Mouse (Mus musculus): Measurements from ENCODE around the gene Emp1. TPM values are rescaled to one million over a fixed set of nuclear protein-coding genes. Genes with fewer than 3 reads are reported as not detected.
A peak's percentile ranks its signal among the peaks of the same experiment; 100 is the strongest.

Gene Emp1
- polyA plus RNA-seq, 1 experiment from 2014 or later = 19.4 TPM

DNA sequence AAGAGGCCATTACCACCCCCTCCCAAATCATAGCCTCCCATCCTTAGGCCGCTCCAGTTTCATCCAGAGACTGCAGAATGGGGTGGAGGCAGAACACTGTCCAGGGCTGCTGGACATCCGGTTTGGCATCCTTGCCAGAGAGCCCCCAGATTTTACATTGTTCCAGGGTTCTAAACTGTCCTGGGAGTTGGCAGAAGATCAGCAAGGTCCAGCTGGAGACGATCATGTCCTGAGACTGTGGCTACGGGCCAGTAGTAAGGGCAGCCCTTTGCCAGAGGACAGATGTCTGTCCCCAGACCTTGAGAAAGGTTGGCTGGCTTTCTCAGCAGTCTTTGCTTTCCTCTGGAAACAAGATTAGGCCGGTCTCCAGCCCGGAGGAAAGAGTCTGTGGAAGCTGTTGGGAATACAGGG is 2.6 kb downstream of the Emp1 start:
- Histone ChIP-seq H3K9ac (no peak overlapping the region), H3K9me3 (replicated peaks) (no peaks in the 10 kb centered on the region), H3K4me3 (no peak overlapping the region), H3K4me1 (peaks cover 10% of the 10 kb centered on the region), H3K27me3 (no peaks in the 10 kb centered on the region), H3K27ac (peak overlapping the region; percentile 18; the same call in 1 of the 2 replicates), H3K4me2 (replicated peaks) (0 out of 2 replicates have a peak overlapping the region, but pooled peaks have one; percentile 12), H3K36me3 (no peaks in the 10 kb centered on the region)
- WGBS = 80% methylated on average over 6 of the region's 6 CpGs
- ATAC-seq (ENCODE audit: low FRiP score) = no peak

DNA sequence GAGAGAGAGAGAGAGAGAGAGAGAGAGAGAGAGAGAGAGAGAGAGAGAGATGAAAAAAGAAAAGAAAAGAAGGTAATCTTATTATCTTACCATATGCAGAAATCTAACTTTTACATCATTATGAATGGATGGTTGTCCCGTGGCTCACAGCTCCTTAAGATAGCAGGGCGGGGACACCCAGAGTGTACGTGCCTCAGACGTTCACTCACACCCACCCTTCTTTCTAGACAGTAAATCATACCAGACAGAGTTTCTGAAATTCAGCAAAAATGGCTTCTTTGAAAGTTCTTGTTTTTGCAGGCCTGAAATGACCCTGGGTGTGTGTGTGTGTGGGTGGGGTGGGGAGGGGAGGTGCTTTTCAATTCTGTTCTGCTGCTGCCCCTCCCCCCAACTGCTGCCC is 3.3 kb downstream of the Emp1 start:
- H3K4me1 ChIP-seq = peaks cover 10% of the 10 kb centered on the region
- WGBS = 78% methylated on average over 4 of the region's 4 CpGs
- H3K27ac ChIP-seq = no peak overlapping the region
- ATAC-seq (ENCODE audit: low FRiP score) = no peak
- H3K27me3 ChIP-seq = 0 out of 2 replicates have a peak, but pooled peaks cover under 1% of the 10 kb centered on the region
- H3K4me3 ChIP-seq = no peak overlapping the region
- no peak overlapping the region for H3K9ac ChIP-seq
- H3K4me2 ChIP-seq (replicated peaks) = no peak overlapping the region
- no peaks in the 10 kb centered on the region for H3K9me3 ChIP-seq (replicated peaks)
- no peaks in the 10 kb centered on the region for H3K36me3 ChIP-seq

DNA sequence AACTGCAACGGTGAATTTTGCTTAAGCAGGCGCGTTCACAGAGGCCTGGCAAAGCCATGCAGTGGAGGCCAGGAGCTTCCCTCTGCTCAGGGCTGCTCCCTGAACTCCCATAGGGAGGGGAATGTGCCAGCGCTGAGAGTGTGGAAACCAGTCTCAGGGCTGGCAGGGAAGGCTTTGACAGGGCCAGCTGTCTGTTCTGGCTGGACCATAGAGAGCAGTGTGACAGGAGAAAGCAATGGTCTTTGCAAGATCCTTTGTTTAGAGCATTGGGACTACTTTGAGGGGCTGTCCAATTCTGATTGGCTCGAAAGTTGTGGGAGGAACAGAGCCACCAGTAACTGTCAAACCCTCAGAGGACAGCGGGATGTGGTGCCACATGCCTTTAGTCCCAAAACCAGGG is 5.9 kb downstream of the Emp1 start:
- H3K9ac ChIP-seq = no peak overlapping the region
- H3K9me3 ChIP-seq (replicated peaks) = no peaks in the 10 kb centered on the region
- no peak overlapping the region for H3K4me3 ChIP-seq
- H3K4me1 ChIP-seq = peaks cover 5% of the 10 kb centered on the region
- no peaks in the 10 kb centered on the region for H3K36me3 ChIP-seq
- peak; percentile 73 for ATAC-seq (ENCODE audit: low FRiP score)
- H3K4me2 ChIP-seq (replicated peaks) = no peak overlapping the region
- no peak overlapping the region for H3K27ac ChIP-seq
- H3K27me3 ChIP-seq = 0 out of 2 replicates have a peak, but pooled peaks cover 2% of the 10 kb centered on the region
- 43% methylated on average over 6 of the region's 6 CpGs for WGBS

DNA sequence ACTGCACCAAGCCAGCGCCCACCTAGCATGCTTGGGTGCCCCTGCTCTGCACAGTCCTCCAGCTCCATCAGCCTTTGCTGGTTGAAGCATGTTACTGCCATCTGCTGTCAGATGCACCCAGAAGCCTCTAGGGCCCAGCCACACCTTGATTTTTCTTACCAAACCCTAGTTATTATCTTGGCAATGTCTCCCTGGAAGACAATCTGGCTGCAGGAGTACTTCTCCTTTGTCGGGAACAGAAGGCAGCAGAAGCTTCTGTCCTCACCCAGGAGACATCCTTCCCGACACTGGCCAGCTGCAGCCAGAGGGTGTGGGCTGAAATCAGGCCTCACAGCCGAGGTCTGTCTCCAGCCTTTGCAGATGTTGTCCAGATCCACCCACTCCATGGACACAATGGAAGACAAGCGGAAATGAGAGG is 7.2 kb downstream of the Emp1 start:
- Histone ChIP-seq H3K36me3 (no peaks in the 10 kb centered on the region), H3K9ac (no peak overlapping the region), H3K27ac (peak overlapping the region; percentile 24; the same call in 1 of the 2 replicates), H3K27me3 (0 out of 2 replicates have a peak, but pooled peaks cover 2% of the 10 kb centered on the region), H3K4me3 (no peak overlapping the region), H3K4me2 (replicated peaks) (no peak overlapping the region), H3K9me3 (replicated peaks) (no peaks in the 10 kb centered on the region), H3K4me1 (peaks cover 5% of the 10 kb centered on the region)
- ATAC-seq (ENCODE audit: low FRiP score) = peak; percentile 47; the same call in 1 of the 2 replicates
- 56% methylated on average over 5 of the region's 5 CpGs for WGBS

DNA sequence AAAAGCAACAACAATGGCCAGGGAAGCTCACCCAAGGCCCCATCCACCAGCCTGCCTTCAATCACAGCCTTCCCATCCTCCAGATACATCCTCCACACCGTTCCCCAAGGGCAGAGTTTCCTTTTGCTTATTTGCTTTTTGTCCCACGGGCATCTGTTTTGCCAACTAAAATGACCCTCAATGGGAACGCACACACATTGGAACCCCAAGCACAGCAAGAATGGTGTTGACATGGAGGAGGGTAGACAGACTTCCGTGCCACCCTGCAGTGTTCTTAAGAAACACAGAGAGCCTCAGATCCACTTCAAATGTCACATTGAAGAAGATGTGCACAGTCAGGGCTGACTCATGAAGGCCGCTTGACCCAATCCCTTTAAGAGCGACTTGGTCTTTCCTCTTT is 8.6 kb downstream of the Emp1 start:
- Histone ChIP-seq H3K36me3 (no peaks in the 10 kb centered on the region), H3K27ac (no peak overlapping the region), H3K9ac (no peak overlapping the region), H3K9me3 (replicated peaks) (no peaks in the 10 kb centered on the region), H3K4me1 (peaks cover 7% of the 10 kb centered on the region), H3K27me3 (0 out of 2 replicates have a peak, but pooled peaks cover 2% of the 10 kb centered on the region), H3K4me2 (replicated peaks) (no peak overlapping the region), H3K4me3 (no peak overlapping the region)
- WGBS = 69% methylated on average over 6 of the region's 6 CpGs
- no peak for ATAC-seq (ENCODE audit: low FRiP score)

DNA sequence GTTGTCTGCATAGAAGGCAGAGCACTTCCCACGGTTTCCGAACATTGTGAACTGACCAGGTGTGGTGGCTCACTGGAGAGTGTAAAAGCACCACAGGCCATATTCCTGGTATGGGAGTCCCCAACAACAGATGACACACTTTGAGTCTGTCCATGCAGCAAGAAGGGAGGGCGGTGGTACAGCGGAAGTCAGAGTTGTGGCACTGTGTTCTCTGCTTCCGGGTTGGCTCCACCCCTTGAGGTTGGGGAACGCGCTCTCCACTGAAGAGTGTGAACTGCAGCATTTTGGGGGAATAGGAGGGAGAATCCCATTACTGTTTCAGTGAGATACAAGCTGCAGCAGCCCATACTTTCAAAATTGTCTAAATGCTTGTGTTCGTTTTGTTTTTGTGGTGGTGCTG is 11.0 kb downstream of the Emp1 start:
- 0 out of 2 replicates have a peak, but pooled peaks cover 2% of the 10 kb centered on the region for H3K27me3 ChIP-seq
- H3K4me2 ChIP-seq (replicated peaks) = no peak overlapping the region
- no peak overlapping the region for H3K27ac ChIP-seq
- WGBS = 89% methylated on average over 8 of the region's 8 CpGs
- H3K4me1 ChIP-seq = peaks cover 12% of the 10 kb centered on the region
- no peaks in the 10 kb centered on the region for H3K36me3 ChIP-seq
- ATAC-seq (ENCODE audit: low FRiP score) = no peak
- no peaks in the 10 kb centered on the region for H3K9me3 ChIP-seq (replicated peaks)
- H3K4me3 ChIP-seq = no peak overlapping the region
- no peak overlapping the region for H3K9ac ChIP-seq

DNA sequence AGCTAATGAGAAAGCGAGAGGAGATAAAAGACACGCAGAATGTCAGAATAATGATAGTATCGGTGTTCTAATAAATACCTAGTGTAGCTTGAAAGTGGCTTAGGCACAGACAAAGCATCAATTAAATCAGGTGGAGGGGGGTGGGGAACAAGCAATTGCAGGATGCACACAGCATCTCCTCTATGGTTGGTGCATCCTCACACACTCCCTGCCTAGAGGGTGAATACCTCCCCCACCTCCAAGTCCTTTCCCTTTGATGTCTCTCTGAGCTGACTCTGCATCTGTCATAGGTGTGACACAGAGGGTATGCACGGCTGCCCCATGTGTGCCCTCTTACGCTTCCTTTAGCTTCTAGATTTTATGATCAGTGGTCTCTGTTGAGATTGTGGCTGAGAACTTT is 13.5 kb downstream of the Emp1 start:
- Histone ChIP-seq H3K36me3 (no peaks in the 10 kb centered on the region), H3K4me2 (replicated peaks) (no peak overlapping the region), H3K4me3 (no peak overlapping the region), H3K9me3 (replicated peaks) (no peaks in the 10 kb centered on the region), H3K9ac (no peak overlapping the region), H3K27ac (no peak overlapping the region), H3K27me3 (no peaks in the 10 kb centered on the region), H3K4me1 (peaks cover 12% of the 10 kb centered on the region)
- ATAC-seq (ENCODE audit: low FRiP score) = peak; percentile 35; the same call in 1 of the 2 replicates
- 48% methylated on average over 5 of the region's 5 CpGs for WGBS

DNA sequence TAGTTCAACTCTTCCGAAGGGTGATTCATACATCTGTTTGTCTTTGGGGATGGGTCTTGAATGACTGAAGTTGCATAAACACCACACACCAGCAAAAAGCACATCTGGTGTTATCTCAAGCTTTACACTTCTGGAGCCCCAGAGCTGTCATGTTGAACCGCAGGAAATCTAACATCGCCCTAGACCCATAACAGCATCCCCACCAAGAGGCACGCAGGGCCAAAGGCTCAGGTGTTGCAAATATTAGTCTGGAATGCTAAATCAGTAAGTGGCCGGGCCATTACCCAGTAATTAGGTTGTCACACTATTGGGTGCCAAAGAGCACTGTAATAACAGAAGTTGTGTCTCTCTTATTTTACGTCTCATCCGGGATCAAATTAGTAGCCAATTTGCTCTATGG is 13.9 kb downstream of the Emp1 start:
- 56% methylated on average over 7 of the region's 7 CpGs for WGBS
- Histone ChIP-seq H3K4me3 (no peak overlapping the region), H3K4me2 (replicated peaks) (no peak overlapping the region), H3K9me3 (replicated peaks) (no peaks in the 10 kb centered on the region), H3K4me1 (peaks cover 12% of the 10 kb centered on the region), H3K27me3 (no peaks in the 10 kb centered on the region), H3K9ac (no peak overlapping the region), H3K27ac (no peak overlapping the region), H3K36me3 (no peaks in the 10 kb centered on the region)
- peak; percentile 46; the same call in 1 of the 2 replicates for ATAC-seq (ENCODE audit: low FRiP score)

DNA sequence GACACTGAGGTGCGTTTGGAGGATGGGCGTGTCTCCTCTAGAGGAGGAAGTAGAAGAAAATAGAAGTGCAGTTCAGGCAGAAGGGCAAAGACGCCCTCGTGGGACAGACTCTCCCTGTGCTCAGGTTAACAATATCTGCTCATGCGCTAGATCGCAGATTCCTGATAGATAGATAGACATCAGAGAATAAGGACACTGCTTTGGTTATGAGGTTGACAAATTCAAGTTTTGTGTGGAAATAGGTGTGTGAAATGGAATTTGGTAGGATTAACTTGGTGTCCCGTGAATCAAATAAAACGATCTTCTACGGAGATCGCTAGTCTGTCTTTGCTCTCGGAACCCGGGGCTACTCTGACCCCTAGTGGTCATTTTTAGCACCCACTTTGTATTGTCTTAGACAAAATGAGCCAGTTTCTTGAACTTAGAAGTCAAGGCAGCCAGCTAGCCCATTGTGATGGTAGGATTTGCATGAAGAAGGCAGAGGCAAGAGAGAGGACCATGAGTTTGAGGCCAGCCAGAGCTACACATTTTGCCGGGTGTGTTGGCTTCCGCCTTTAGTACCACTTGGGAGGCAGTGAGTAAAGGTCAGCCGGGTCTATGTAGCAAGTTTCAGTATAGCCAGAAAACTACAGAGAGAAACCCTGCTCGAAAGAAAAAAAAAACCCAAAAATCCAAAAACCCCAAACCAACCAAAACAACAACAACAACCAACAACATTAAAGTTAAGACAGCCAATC is 15.4 kb downstream of the Emp1 start:
- Histone ChIP-seq H3K9ac (no peak overlapping the region), H3K36me3 (no peaks in the 10 kb centered on the region), H3K9me3 (replicated peaks) (no peaks in the 10 kb centered on the region), H3K27me3 (no peaks in the 10 kb centered on the region), H3K4me3 (0 out of 2 replicates have a peak overlapping the region, but pooled peaks have one; percentile 15), H3K4me1 (peaks cover 12% of the 10 kb centered on the region), H3K27ac (no peak overlapping the region), H3K4me2 (replicated peaks) (peak overlapping the region; percentile 45)
- no peak; the same call in 1 of the 2 replicates for ATAC-seq (ENCODE audit: low FRiP score)
- 22% methylated on average over 16 of the region's 16 CpGs for WGBS

DNA sequence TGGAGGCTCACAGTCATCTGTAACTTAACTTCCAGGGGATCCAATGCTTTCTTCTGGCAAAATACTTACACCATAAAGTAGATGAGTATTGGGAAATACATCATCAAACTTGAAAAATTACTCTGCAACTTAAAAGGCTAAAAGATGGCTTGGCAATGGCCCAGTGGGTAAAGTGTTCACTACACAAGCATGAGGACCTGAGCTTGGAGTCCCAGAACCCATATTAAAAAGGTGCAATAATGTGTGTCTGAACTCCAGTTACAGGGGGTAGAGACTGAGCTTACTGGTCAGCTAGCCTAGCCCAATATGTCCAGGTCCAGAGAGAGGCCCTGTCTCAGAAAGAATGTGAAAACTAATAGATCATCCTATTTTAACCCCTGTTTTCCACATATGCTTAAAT is 21.6 kb downstream of the Emp1 start:
- H3K4me3 ChIP-seq = no peak overlapping the region
- H3K4me2 ChIP-seq (replicated peaks) = no peak overlapping the region
- H3K9ac ChIP-seq = no peak overlapping the region
- no peaks in the 10 kb centered on the region for H3K27me3 ChIP-seq
- H3K4me1 ChIP-seq = no peaks in the 10 kb centered on the region
- H3K36me3 ChIP-seq = no peaks in the 10 kb centered on the region
- H3K27ac ChIP-seq = no peak overlapping the region
- no peaks in the 10 kb centered on the region for H3K9me3 ChIP-seq (replicated peaks)
- ATAC-seq (ENCODE audit: low FRiP score) = no peak

DNA sequence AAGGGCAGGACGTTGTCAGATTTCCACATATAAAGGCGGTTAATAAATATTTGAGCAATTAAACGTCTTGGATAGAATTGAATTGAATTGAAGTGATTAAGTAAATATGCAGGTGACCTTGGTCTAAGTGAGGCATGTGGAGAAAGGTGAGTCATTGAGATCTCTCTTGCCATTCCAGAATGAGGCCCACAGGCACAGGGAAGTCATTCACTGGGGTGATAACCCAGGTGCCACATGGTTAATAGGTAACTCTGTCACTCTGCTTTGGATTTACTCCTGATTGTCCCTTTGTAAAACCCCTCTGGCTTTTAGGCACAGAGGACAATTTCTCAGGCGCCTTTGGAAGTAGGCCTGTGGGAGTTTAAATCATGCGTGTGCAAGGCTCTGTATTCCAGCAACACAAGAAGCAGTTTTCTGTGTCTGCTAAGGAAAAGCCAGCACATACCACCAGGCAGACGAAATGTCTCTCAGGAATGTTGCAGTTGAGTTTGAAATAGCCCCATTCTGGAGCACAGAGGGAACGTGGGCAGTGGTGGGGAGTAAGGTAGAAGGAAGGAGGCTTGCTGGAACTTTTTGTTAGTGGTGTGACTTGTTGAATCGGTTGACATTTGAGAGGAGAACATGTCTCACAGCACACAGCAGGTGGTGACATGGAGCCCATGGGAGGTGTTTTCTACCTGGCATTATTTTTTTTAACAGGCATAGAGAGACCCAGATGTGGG is 23.6 kb downstream of the Emp1 start:
- no peak overlapping the region for H3K27ac ChIP-seq
- no peak for ATAC-seq (ENCODE audit: low FRiP score)
- no peak overlapping the region for H3K9ac ChIP-seq
- H3K4me1 ChIP-seq = no peaks in the 10 kb centered on the region
- no peaks in the 10 kb centered on the region for H3K9me3 ChIP-seq (replicated peaks)
- no peak overlapping the region for H3K4me3 ChIP-seq
- H3K4me2 ChIP-seq (replicated peaks) = no peak overlapping the region
- no peaks in the 10 kb centered on the region for H3K27me3 ChIP-seq
- H3K36me3 ChIP-seq = no peaks in the 10 kb centered on the region
- 80% methylated on average over 8 of the region's 8 CpGs for WGBS

DNA sequence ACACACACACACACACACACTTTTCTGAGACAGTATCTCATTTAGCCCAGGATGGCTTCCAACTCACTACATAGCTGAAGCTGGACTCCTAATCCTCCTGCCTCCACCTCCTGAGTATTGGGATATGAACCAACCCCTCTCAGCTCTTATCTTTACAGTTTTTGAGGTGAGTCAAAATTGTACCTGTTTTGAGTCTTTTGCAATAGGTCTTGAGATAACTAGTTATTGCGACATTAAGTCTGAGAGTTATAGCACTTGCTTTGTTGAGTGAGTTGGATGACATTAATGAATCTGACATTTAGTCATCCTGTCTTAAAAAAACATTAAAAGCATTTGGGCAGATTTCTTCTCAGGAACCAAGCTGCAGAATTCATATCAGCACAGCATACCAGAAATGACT is 25.3 kb downstream of the Emp1 start:
- H3K4me3 ChIP-seq = no peak overlapping the region
- no peaks in the 10 kb centered on the region for H3K4me1 ChIP-seq
- H3K9ac ChIP-seq = no peak overlapping the region
- H3K4me2 ChIP-seq (replicated peaks) = no peak overlapping the region
- no peaks in the 10 kb centered on the region for H3K36me3 ChIP-seq
- H3K9me3 ChIP-seq (replicated peaks) = no peaks in the 10 kb centered on the region
- ATAC-seq (ENCODE audit: low FRiP score) = no peak
- H3K27me3 ChIP-seq = no peaks in the 10 kb centered on the region
- no peak overlapping the region for H3K27ac ChIP-seq
- WGBS = 82% methylated on average over 1 of the region's 1 CpGs
